Mouse (Mus musculus): ENCODE results near the gene Mlycd.

DNA sequence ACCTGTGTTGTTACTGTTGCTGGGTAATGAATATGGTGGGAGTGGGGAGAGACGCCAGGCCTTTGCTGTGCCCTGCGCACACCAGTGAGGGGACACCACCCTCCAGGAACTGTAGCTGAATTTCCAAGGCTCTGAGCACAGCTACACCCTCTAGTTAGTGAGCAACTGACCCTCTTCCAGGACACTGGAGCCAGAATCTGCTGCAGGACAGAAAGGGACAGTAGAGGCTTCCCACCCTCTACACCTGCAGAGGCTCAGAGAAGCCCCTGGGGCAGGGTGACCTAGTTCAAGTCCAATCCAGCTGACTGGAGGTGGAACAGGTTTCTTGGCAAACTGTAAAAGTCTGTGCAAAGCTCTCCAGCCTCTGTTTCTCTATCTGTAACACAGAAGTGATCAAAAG lies 44.7 kb downstream of the Mlycd start:
- TF ChIP-seq CEBPB (IDR thresholded peaks at IDR 0.05; ENCODE audit: insufficient read depth, poor library complexity, severe bottlenecking), result no peak
- no peak for TF ChIP-seq POLR2A (IDR thresholded peaks at IDR 0.05; ENCODE audit: insufficient read length, low read depth)

Measured in myocyte (in vitro differentiated cells).